Mouse (Mus musculus) left cerebral cortex, adult 18-20 months (tissue): ENCODE data around the gene Lyplal1. TPM values are rescaled to one million over a fixed set of nuclear protein-coding genes. Genes with fewer than 3 reads are reported as not detected.

Experiments
- DNase-seq, 2 experiments: peaks; one replicate each; pipeline ENCODE4 v3.0.0; 2021 to 2022; ENCODE audit warnings: low spot score in 2 of 2, mixed read lengths in 1 of 2
- total RNA-seq, 2 experiments: library from RNA; stranded (reverse); gene quantifications; 2 replicates each; pipeline ENCODE4 v1.2.3; 2021

Lyplal1 gene
- total RNA-seq, 2 experiments from 2014 or later: 8.4 to 9.1 TPM

DNA sequence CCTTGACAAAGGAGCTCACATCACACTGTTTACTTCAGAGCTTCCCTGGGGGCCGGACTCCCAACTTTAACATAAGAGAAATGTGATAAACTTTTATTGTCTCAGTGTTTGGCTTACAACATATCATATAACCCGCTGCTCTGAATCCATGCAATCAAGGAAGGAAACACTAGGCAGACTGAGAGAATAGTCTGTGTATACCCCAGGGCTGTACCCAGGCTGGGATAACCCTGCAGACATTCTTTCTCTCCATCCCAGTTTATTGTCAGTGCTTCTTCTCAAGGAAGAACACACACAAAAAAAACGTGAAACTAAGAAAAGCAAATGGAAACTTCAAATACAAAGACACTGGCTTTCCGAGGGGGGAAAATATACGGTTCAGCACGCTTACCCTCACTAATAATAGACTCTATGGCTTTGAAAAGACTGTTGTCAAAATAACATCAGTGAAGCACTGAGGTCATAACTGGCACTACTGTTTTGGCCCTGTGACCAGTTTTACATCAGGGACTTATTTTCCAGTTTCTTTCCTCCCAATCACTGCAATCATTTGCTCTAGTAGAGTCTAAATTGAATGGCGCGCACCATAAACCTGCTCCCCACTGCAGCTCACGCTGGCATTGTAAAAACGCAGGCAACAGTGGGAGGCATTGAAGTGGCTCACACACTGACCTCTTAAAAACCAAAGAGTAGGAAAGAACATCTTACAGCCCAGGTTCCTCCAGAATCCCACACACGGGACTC lies 73.2 kb downstream of the Lyplal1 start:
- no peak for DNase-seq

DNA sequence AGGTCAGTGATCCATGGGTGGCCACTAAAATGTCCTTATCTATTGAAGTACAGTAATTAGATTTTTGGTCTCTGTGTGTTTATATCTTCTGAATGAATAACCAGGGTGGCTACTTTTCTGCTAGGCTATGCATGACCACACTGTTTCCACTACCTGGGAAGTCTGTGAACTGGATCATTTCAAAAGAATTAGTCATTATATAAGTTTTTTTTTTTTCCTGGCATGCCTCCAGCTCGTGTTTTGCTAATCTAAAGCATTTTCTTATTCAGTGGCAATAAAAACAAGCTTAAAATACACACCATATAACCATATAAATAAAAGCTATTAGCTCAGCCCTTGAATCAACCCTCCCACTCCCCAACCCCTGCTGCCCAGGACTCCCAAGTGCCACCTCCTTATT lies 75.3 kb downstream of the Lyplal1 start:
- no peak for DNase-seq
